Comparison of ENCODE assay signal across 8 mouse cellular contexts in the genomic region with DNA sequence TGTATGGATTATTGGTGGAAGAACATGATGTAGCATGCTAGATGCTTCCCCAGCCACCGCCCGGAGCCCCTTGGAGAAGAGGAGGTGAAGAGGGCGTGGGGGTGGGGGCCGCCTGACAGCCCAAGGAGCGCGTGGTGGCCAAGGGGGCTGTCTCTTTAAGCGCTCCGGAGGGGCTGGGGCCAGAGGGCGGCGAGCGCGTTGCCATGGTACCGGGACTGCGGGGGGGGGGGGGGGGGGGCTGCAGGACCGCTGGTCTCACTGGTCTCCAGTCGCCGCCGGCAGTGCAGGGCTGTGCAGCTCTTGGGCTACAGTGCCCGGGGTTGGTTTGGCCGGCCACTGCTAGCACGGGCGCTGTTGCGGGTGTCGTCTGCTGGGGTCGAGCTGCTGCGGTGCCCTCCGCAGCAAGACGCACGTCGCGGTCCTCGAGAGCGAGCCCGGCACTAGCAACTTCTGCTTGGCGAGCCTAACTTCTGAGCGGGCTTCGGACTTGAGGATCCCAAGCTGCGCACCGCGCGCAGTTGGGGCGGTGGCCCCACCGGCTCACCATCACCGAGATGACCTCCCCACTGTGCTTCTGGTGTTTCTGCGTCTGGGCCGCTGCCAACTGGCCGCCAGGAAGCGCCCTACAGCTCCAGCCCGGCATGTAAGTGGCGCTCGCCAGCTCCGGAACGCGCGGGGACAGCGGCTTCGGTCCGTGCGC. TPM values are rescaled to one million over a fixed set of nuclear protein-coding genes. Genes with fewer than 3 reads are reported as not detected.
DNase-seq lines count a peak whose midpoint lies in the region; ATAC-seq and TF ChIP-seq lines count a peak whose summit lies in the region.

No protein-coding gene starts in this region.

- under 1% methylated on average over 48 of the region's 59 CpGs for WGBS in heart, embryonic 14.5 days
- WGBS in kidney, postnatal 0 days: under 1% methylated on average over 50 of the region's 59 CpGs
- under 1% methylated on average over 52 of the region's 59 CpGs for WGBS in liver, embryonic 11.5 days
- under 1% methylated on average over 45 of the region's 59 CpGs for WGBS in neural tube, embryonic 13.5 days

- intact Hi-C loops in gastrocnemius, adult 2 months (cut with DNase I): no loop called here

- no peaks in the 10 kb centered on the region for H3K4me1 ChIP-seq in cortical plate, adult 2 months (ENCODE audit: control insufficient read depth, insufficient read depth, low read length)
- peaks cover 3 to 11% of the 10 kb centered on the region in 2 experiments; a peak in 2 of 4 replicates for H3K4me1 ChIP-seq in heart, embryonic 14.5 days (ENCODE audit: control insufficient read depth in 2 of 2, insufficient read depth in 2 of 2, low read length in 2 of 2)
- H3K4me1 ChIP-seq in kidney, postnatal 0 days (replicated peaks; ENCODE audit: insufficient read depth, low read length): no peaks in the 10 kb centered on the region
- H3K4me1 ChIP-seq in liver, embryonic 11.5 days (replicated peaks; ENCODE audit: control insufficient read depth, insufficient read depth, low read length): no peaks in the 10 kb centered on the region
- H3K4me1 ChIP-seq in neural tube, embryonic 13.5 days (replicated peaks): peaks cover 33% of the 10 kb centered on the region

- no peak overlapping the region for H3K27ac ChIP-seq in gastrocnemius, adult 2 months
- peak overlapping the region; percentile 41; the same call in 1 of the 2 replicates for H3K27ac ChIP-seq in cortical plate, adult 2 months (ENCODE audit: insufficient read depth, low read length)
- no peak overlapping the region for H3K27ac ChIP-seq in heart, embryonic 14.5 days (replicated peaks in 1 of 2; ENCODE audit: control insufficient read depth in 1 of 2, insufficient read depth in 1 of 2, low read depth in 2 of 2, low read length in 2 of 2)
- H3K27ac ChIP-seq in kidney, postnatal 0 days: no peak overlapping the region
- H3K27ac ChIP-seq in liver, embryonic 11.5 days (ENCODE audit: low read depth, low read length): no peak overlapping the region
- H3K27ac ChIP-seq in neural tube, embryonic 13.5 days (replicated peaks): peak overlapping the region; percentile 59

- no peaks in the 10 kb centered on the region for H3K36me3 ChIP-seq in heart, embryonic 14.5 days (ENCODE audit: control insufficient read depth, insufficient read depth, low read length)
- no peaks in the 10 kb centered on the region for H3K36me3 ChIP-seq in kidney, postnatal 0 days (ENCODE audit: insufficient read depth, low read length)
- H3K36me3 ChIP-seq in liver, embryonic 11.5 days (ENCODE audit: control insufficient read depth, insufficient read depth, low read length): no peaks in the 10 kb centered on the region
- H3K36me3 ChIP-seq in neural tube, embryonic 13.5 days: no peaks in the 10 kb centered on the region

- no peak for TF ChIP-seq CTCF in gastrocnemius, adult 2 months (IDR thresholded peaks at IDR 0.05)
- TF ChIP-seq CTCF in cortical plate, adult 2 months (IDR thresholded peaks at IDR 0.05; ENCODE audit: extremely low read depth, insufficient read depth, low read length): no peak
- peak; percentile 41 for TF ChIP-seq CTCF in kidney, postnatal 0 days (IDR thresholded peaks at IDR 0.05; ENCODE audit: low read depth)

- no peaks in the 10 kb centered on the region for H3K9me3 ChIP-seq in heart, embryonic 14.5 days (ENCODE audit: control insufficient read depth, low read length)
- no peaks in the 10 kb centered on the region for H3K9me3 ChIP-seq in kidney, postnatal 0 days (replicated peaks; ENCODE audit: low read length)
- H3K9me3 ChIP-seq in liver, embryonic 11.5 days (ENCODE audit: control insufficient read depth, low read length): no peaks in the 10 kb centered on the region
- H3K9me3 ChIP-seq in neural tube, embryonic 13.5 days: no peaks in the 10 kb centered on the region

- H3K27me3 ChIP-seq in heart, embryonic 14.5 days (ENCODE audit: control insufficient read depth, insufficient read depth, low read length): peaks cover 54% of the 10 kb centered on the region
- H3K27me3 ChIP-seq in kidney, postnatal 0 days (ENCODE audit: insufficient read depth, low read length): peaks cover 24% of the 10 kb centered on the region
- H3K27me3 ChIP-seq in liver, embryonic 11.5 days (replicated peaks; ENCODE audit: control insufficient read depth, insufficient read depth, low read length): peaks cover 30% of the 10 kb centered on the region
- H3K27me3 ChIP-seq in neural tube, embryonic 13.5 days: peaks cover 24% of the 10 kb centered on the region; the same call in 1 of the 2 replicates

- H3K4me3 ChIP-seq in gastrocnemius, adult 2 months: peak overlapping the region; percentile 67
- H3K4me3 ChIP-seq in cortical plate, adult 2 months (ENCODE audit: insufficient read depth, low read length): peak overlapping the region; percentile 57
- peak overlapping the region; percentile 42 to 47 for H3K4me3 ChIP-seq in heart, embryonic 14.5 days (ENCODE audit: control insufficient read depth in 1 of 2, insufficient read depth in 1 of 2, low read depth in 1 of 2, low read length in 2 of 2)
- H3K4me3 ChIP-seq in kidney, postnatal 0 days (replicated peaks; ENCODE audit: low read depth, low read length): peak overlapping the region; percentile 39
- peak overlapping the region; percentile 37 for H3K4me3 ChIP-seq in liver, embryonic 11.5 days (ENCODE audit: low read depth, low read length)
- peak overlapping the region; percentile 65 for H3K4me3 ChIP-seq in neural tube, embryonic 13.5 days

- no peak for ATAC-seq in heart, embryonic 14.5 days (ENCODE audit: insufficient number of reproducible peaks, insufficient read depth, low FRiP score, low read depth)
- ATAC-seq in kidney, postnatal 0 days (replicated peaks; ENCODE audit: low FRiP score, low read depth): peak; percentile 74
- ATAC-seq in liver, embryonic 11.5 days (replicated peaks; ENCODE audit: low FRiP score): no peak; the same call in 1 of the 2 replicates
- peak; percentile 93 for ATAC-seq in neural tube, embryonic 13.5 days (ENCODE audit: low read depth)

- TF ChIP-seq POLR2A in cortical plate, adult 2 months (IDR thresholded peaks at IDR 0.05; ENCODE audit: extremely low read depth, insufficient read depth, low read length): no peak

- H3K9ac ChIP-seq in heart, embryonic 14.5 days (ENCODE audit: low read length): no peak overlapping the region
- 0 out of 2 replicates have a peak overlapping the region, but pooled peaks have one; percentile 13 for H3K9ac ChIP-seq in kidney, postnatal 0 days (ENCODE audit: low read depth, low read length)
- no peak overlapping the region for H3K9ac ChIP-seq in liver, embryonic 11.5 days (ENCODE audit: low read depth, low read length)
- H3K9ac ChIP-seq in neural tube, embryonic 13.5 days: peak overlapping the region; percentile 68

- peak; percentile 24 for DNase-seq in gastrocnemius, adult 2 months
- no peak for DNase-seq in gastrocnemius, adult 18-20 months (ENCODE audit: low spot score)
- DNase-seq in kidney, postnatal 0 days (ENCODE audit: low spot score): peak; percentile 35
- DNase-seq in liver, embryonic 11.5 days (ENCODE audit: low spot score): peak; percentile 36
- DNase-seq in adipocyte (ENCODE audit: low spot score): no peak

- peak overlapping the region; percentile 93 for H3K4me2 ChIP-seq in heart, embryonic 14.5 days (ENCODE audit: low read length)
- H3K4me2 ChIP-seq in kidney, postnatal 0 days (ENCODE audit: low read length): peak overlapping the region; percentile 85
- H3K4me2 ChIP-seq in liver, embryonic 11.5 days: peak overlapping the region; percentile 56
- H3K4me2 ChIP-seq in neural tube, embryonic 13.5 days: peak overlapping the region; percentile 96

RNA-seq across cellular contexts. Expression of a gene that starts 0.6 kb away (rescaled TPM):
- total RNA-seq in gastrocnemius, adult 2 months (2021): under 1 TPM in 1 of 2 experiments, not detected in 1; 0.08 TPM
- total RNA-seq in gastrocnemius, adult 18-20 months (2021): not detected
- polyA plus RNA-seq in cortical plate, adult 2 months (2012; rRNA removed): 12.9 and 15.1 TPM in 2 replicates
- 0.41 and 0.57 TPM in 2 replicates for polyA plus RNA-seq in heart, embryonic 14.5 days (2014; fragmentation: Nextera tagmentation; extraction: Ambion mirVana)
- polyA plus RNA-seq in kidney, postnatal 0 days (2015; fragmentation: Nextera tagmentation; extraction: Ambion mirVana): 1.4 and 1.6 TPM in 2 replicates
- not detected in 2 replicates for polyA plus RNA-seq in liver, embryonic 11.5 days (2014; fragmentation: Nextera tagmentation; extraction: Ambion mirVana)
- polyA plus RNA-seq in neural tube, embryonic 13.5 days (2015; fragmentation: Nextera tagmentation; extraction: Ambion mirVana): 5.4 and 7.2 TPM in 2 replicates

Comparison
In these comparisons a context has a peak if more than half of its experiments do, and no peak if none do; other contexts are left out.
1. DNase-seq: peak in gastrocnemius, adult 2 months (single experiment), kidney, postnatal 0 days (single experiment) and liver, embryonic 11.5 days (single experiment); none in gastrocnemius, adult 18-20 months (single experiment) and adipocyte (single experiment).
2. H3K27ac ChIP-seq: peak in cortical plate, adult 2 months (single experiment) and neural tube, embryonic 13.5 days (single experiment); none in gastrocnemius, adult 2 months (single experiment), heart, embryonic 14.5 days (0 of 2), kidney, postnatal 0 days (single experiment) and liver, embryonic 11.5 days (single experiment).
3. ATAC-seq: peak in kidney, postnatal 0 days (single experiment) and neural tube, embryonic 13.5 days (single experiment); none in heart, embryonic 14.5 days (single experiment) and liver, embryonic 11.5 days (single experiment).
4. H3K9ac ChIP-seq: peak in kidney, postnatal 0 days (single experiment) and neural tube, embryonic 13.5 days (single experiment); none in heart, embryonic 14.5 days (single experiment) and liver, embryonic 11.5 days (single experiment).
5. Peak in every context shown above with its lines, with median percentiles within 50 percentile points of each other: H3K4me3 ChIP-seq and H3K4me2 ChIP-seq.